Mouse (Mus musculus) frontal cortex, adult (tissue): ENCODE results near the gene Apoa4.

ENCODE experiments used
- ATAC-seq: cut with Nextera tagmentation; 2 replicates; pipeline ENCODE4 v1.9.2; 2017; ENCODE audit warnings: mild to moderate bottlenecking, moderate library complexity, mixed read lengths; ENCODE audit not compliant: low TSS enrichment

Gene Apoa4

GRCm38 (mm10) chr9:46224945-46225660 is 15.4 kb upstream of the Apoa4 start:
- ATAC-seq = no peak

- ATAC-seq = no peak
Observed at GRCm38 (mm10) chr9:46227064-46227614, 13.4 kb upstream of the Apoa4 start.

- no peak for ATAC-seq
Observed at GRCm38 (mm10) chr9:46228491-46228890, 12.0 kb upstream of the Apoa4 start, which contains the start of gene Apoa1. Gene Apoa1, plus strand, starts transcription at chr9:46228580.

GRCm38 (mm10) chr9:46229573-46230449 is 10.7 kb upstream of the Apoa4 start:
- ATAC-seq = peak; percentile 96

- peak; percentile 38 for ATAC-seq
Observed at GRCm38 (mm10) chr9:46230450-46230975, 10.0 kb upstream of the Apoa4 start.

- no peak for ATAC-seq
Observed at GRCm38 (mm10) chr9:46235196-46235595, 5.3 kb upstream of the Apoa4 start.

- ATAC-seq = no peak
Observed at GRCm38 (mm10) chr9:46235596-46235648, 5.1 kb upstream of the Apoa4 start, which contains the start of gene Apoc3. Gene Apoc3, minus strand, starts transcription at chr9:46235636.

- no peak for ATAC-seq
Observed at GRCm38 (mm10) chr9:46235649-46236048, 4.8 kb upstream of the Apoa4 start.

GRCm38 (mm10) chr9:46238850-46239249 is 1.6 kb upstream of the Apoa4 start:
- ATAC-seq = no peak

- no peak for ATAC-seq
Observed at GRCm38 (mm10) chr9:46241818-46242217, 1.3 kb downstream of the Apoa4 start.

GRCm38 (mm10) chr9:46243122-46243521 is 2.6 kb downstream of the Apoa4 start:
- no peak for ATAC-seq

- ATAC-seq = no peak
Observed at GRCm38 (mm10) chr9:46243584-46243983, 3.1 kb downstream of the Apoa4 start.

- peak; percentile 98 for ATAC-seq
Observed at GRCm38 (mm10) chr9:46246752-46247324, 6.3 kb downstream of the Apoa4 start.

- ATAC-seq = no peak
Observed at GRCm38 (mm10) chr9:46256177-46256576, 15.7 kb downstream of the Apoa4 start.

GRCm38 (mm10) chr9:46256658-46257385 is 16.3 kb downstream of the Apoa4 start:
- no peak for ATAC-seq

GRCm38 (mm10) chr9:46257546-46257945 is 17.1 kb downstream of the Apoa4 start:
- no peak for ATAC-seq

- ATAC-seq = no peak
Observed at GRCm38 (mm10) chr9:46259111-46259510, 18.6 kb downstream of the Apoa4 start.

- no peak for ATAC-seq
Observed at GRCm38 (mm10) chr9:46261131-46261530, 20.6 kb downstream of the Apoa4 start.

GRCm38 (mm10) chr9:46268343-46268873 is 27.9 kb downstream of the Apoa4 start, which contains the start of gene Apoa5:
Gene Apoa5, plus strand, starts transcription at chr9:46268633.
- ATAC-seq = no peak

GRCm38 (mm10) chr9:46269125-46269524 is 28.6 kb downstream of the Apoa4 start:
- ATAC-seq = no peak

- no peak for ATAC-seq
Observed at GRCm38 (mm10) chr9:46270782-46271181, 30.3 kb downstream of the Apoa4 start.

GRCm38 (mm10) chr9:46272070-46272469 is 31.6 kb downstream of the Apoa4 start:
- ATAC-seq = no peak
